Mouse (Mus musculus): ENCODE data around the gene Tsen2.
A peak's percentile ranks its signal among the peaks of the same experiment; 100 is the strongest.

The Tsen2 gene

DNA sequence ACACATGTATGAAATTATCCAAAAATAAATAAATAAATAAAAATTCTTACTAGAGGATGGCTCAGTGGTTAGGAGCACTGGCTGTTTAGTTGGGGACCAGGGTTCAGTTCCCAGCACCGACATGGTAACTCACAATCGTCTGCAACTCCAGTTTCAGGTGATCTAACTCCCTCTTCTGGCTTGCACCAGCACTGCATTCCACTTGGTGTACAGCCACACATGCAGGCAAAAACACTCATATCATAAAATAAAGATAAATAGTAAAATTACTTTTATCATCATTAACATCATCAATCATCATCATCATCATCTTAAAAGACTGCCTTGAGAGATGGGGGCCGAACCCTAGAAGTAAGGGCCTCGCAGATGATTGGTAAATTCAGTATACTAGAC is 56.9 kb downstream of the Tsen2 start:
- DNase-seq (ENCODE audit: low spot score in 2 of 2), result no peak

DNA sequence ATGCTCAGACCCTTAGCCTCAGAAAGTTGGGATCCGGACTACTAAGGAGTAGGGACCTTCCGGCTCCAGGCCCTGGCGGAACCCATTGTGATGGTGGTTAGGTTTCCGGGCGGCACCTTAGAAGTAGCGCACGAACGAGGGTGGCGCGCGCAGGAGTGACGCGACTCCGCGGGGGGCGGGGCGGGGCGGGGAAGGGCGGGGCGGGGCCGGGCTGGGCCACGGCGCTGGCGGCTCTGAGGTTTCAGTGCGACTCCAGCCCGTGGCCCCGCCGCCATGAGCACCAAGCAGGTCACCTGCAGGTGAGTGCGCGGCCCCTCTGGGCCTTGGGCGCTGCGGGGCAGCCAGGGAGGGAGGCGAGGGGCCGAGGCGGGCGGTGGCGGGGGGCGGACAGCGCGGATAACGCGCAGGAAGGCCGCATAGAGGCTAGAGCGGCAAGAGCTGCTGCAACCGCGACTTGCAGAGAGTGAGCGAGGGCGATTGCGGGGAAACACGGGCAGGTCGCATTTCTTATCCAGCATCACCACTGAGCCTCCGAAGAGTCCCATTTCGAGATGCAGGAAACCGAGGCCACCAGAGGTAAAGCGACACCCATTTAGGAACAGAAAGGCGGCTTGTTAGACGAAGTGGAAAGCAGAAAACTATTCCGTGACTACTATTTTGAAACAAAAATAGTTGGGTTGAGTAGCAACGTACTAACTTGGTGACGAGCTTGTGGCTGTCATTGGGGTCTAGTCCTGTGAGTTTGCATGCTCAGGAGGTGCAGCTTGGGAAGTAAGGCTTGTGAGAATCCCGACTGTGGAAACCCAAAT is 57.5 kb downstream of the Tsen2 start, which contains the start of gene Mkrn2:
Gene Mkrn2, plus strand, starts transcription at position 188 of the 809 bp plus-strand sequence.
- DNase-seq (ENCODE audit: low spot score in 2 of 2), result peak; percentile 74 to 81

DNA sequence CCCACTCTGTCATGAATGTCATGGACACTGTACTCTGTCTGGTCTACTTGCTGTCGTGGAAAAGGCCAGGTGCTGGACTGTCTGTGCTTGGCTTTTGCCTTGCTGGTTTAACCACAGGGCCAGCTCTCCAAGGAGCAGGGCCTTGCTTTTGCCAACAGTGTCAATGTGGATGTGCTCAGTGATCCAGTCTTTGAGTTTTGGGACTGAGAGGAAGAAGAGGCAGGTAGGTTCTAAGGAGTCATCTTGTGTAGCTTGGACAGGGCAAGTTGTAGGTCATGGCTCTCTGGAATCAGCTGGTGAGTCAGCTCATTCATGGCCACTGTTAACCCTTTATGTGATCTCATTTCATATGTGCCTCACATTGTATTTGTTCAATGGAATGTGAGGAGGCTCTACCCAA is 62.0 kb downstream of the Tsen2 start:
- DNase-seq (ENCODE audit: low spot score in 2 of 2), result no peak

GRCm38 (mm10) chr6:115607429-115607828 is 63.0 kb downstream of the Tsen2 start:
- no peak for DNase-seq (ENCODE audit: low spot score in 2 of 2)

- no peak for DNase-seq (ENCODE audit: low spot score in 2 of 2)
Measured at GRCm38 (mm10) chr6:115609121-115609520, 64.7 kb downstream of the Tsen2 start.

GRCm38 (mm10) chr6:115610301-115610700 is 65.8 kb downstream of the Tsen2 start:
- no peak for DNase-seq (ENCODE audit: low spot score in 2 of 2)

DNA sequence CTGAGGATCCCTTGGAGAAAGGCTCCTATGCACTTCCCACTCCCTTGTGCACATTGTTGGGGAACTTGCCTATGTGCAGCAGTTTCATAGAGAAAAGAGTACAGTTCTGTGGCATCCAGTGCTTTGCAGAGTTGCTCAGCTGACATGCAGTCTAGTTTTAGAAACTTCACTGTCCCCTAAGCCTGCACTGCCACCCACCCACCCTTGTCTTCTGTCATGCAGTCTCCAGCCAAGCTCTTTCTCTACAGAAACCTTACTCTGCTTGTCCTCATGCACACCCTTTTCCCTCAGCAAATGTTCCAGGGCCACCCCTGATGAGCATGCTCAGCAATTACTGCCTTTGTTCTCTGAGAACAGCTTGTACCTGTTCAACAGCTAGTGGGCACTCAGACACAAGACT is 69.3 kb downstream of the Tsen2 start:
- DNase-seq (ENCODE audit: low spot score in 2 of 2), result no peak

GRCm38 (mm10) chr6:115615983-115616382 is 71.5 kb downstream of the Tsen2 start:
- DNase-seq (ENCODE audit: low spot score in 2 of 2), result no peak

GRCm38 (mm10) chr6:115619818-115620217 is 75.4 kb downstream of the Tsen2 start:
- no peak for DNase-seq (ENCODE audit: low spot score in 2 of 2)

- DNase-seq (ENCODE audit: low spot score in 2 of 2), result no peak
Measured at GRCm38 (mm10) chr6:115620942-115621341, 76.5 kb downstream of the Tsen2 start.

GRCm38 (mm10) chr6:115626121-115626520 is 81.7 kb downstream of the Tsen2 start:
- DNase-seq (ENCODE audit: low spot score in 2 of 2), result no peak
